34 mouse cellular contexts compared by ENCODE assay signal in genomic region chr14:35853254-35853653, GRCm38 (mm10). TPM values are rescaled to one million over a fixed set of nuclear protein-coding genes. Genes with fewer than 3 reads are reported as not detected.
DNase-seq lines count a peak whose midpoint lies in the region; ATAC-seq and TF ChIP-seq lines count a peak whose summit lies in the region.
"Had no signal": no experiment of that assay in that cellular context is flagged by ENCODE, and none has a peak within 500 bp of the region (broad histone marks: within the 10 kb centered on the region; RNA-seq: fewer than 3 reads in every experiment).

No protein-coding gene starts in this region.

- WGBS in heart, adult 2 months = 16% methylated on average over 1 of the region's 1 CpGs
- 6% methylated on average over 1 of the region's 1 CpGs for WGBS in heart, embryonic 13.5 days
- WGBS in heart, embryonic 11.5 days (ENCODE audit: insufficient replicate concordance) = 16% methylated on average over 1 of the region's 1 CpGs
- 22% methylated on average over 1 of the region's 1 CpGs for WGBS in heart, embryonic 15.5 days

- no peak overlapping the region for H3K9ac ChIP-seq in heart, adult 2 months (ENCODE audit: low read depth, low read length)
- H3K9ac ChIP-seq in heart, embryonic 13.5 days = no peak overlapping the region
- no peak overlapping the region for H3K9ac ChIP-seq in heart, embryonic 11.5 days (ENCODE audit: low read depth, low read length)
- H3K9ac ChIP-seq in heart, embryonic 15.5 days = no peak overlapping the region
- H3K9ac ChIP-seq: forebrain, embryonic 13.5 days; hindbrain, embryonic 14.5 days had no signal

- H3K27me3 ChIP-seq in heart, adult 2 months (ENCODE audit: control insufficient read depth, insufficient read depth, low read length) = no peaks in the 10 kb centered on the region
- no peaks in the 10 kb centered on the region for H3K27me3 ChIP-seq in heart, embryonic 13.5 days (replicated peaks)
- no peaks in the 10 kb centered on the region for H3K27me3 ChIP-seq in heart, embryonic 11.5 days (ENCODE audit: control insufficient read depth, insufficient read depth, low read length)
- peaks cover 5% of the 10 kb centered on the region; the same call in 1 of the 2 replicates for H3K27me3 ChIP-seq in heart, embryonic 15.5 days
- H3K27me3 ChIP-seq: CH12.LX; forebrain, embryonic 13.5 days; Patski had no signal

- no peaks in the 10 kb centered on the region for H3K36me3 ChIP-seq in heart, adult 2 months (ENCODE audit: control insufficient read depth, insufficient read depth, low read length)
- H3K36me3 ChIP-seq in heart, embryonic 13.5 days = no peaks in the 10 kb centered on the region
- no peaks in the 10 kb centered on the region for H3K36me3 ChIP-seq in heart, embryonic 11.5 days (ENCODE audit: control insufficient read depth, insufficient read depth, low read length)
- H3K36me3 ChIP-seq in heart, embryonic 15.5 days = no peaks in the 10 kb centered on the region
- H3K36me3 ChIP-seq: forebrain, embryonic 10.5 days; G1E had no signal

- H3K9me3 ChIP-seq in heart, embryonic 13.5 days = no peaks in the 10 kb centered on the region
- no peaks in the 10 kb centered on the region for H3K9me3 ChIP-seq in heart, embryonic 11.5 days (replicated peaks; ENCODE audit: control insufficient read depth, low read length)
- no peaks in the 10 kb centered on the region for H3K9me3 ChIP-seq in heart, embryonic 15.5 days (replicated peaks)
- H3K9me3 ChIP-seq: forebrain, embryonic 10.5 days; forebrain, embryonic 13.5 days had no signal

- ATAC-seq in heart, embryonic 13.5 days (ENCODE audit: extremely low read depth, insufficient number of reproducible peaks, low FRiP score, low TSS enrichment) = peak; percentile 68; the same call in 1 of the 2 replicates
- ATAC-seq in heart, embryonic 11.5 days (replicated peaks; ENCODE audit: insufficient number of reproducible peaks, low FRiP score, low TSS enrichment) = no peak
- peak; percentile 77 for ATAC-seq in heart, embryonic 15.5 days (replicated peaks; ENCODE audit: insufficient number of reproducible peaks, insufficient read depth, low FRiP score, low read depth)
- ATAC-seq: forebrain, embryonic 13.5 days; forebrain, embryonic 16.5 days; hindbrain, postnatal 0 days; inflammation-experienced regulatory T-cells, adult 6 months; intestine, embryonic 16.5 days; Patski had no signal

- no peak for TF ChIP-seq POLR2A in heart, adult 2 months (IDR thresholded peaks at IDR 0.05; ENCODE audit: insufficient read depth, low read depth, low read length)

- intact Hi-C loops in heart, adult 2 months (cut with DNase I) = loop anchor here (10.0 kb wide), 1 partner anchor 122 kb away; no protein-coding TSS in a partner anchor
- intact Hi-C loops in heart, postnatal 10 days (cut with DNase I) = no loop called here

- DNase-seq in heart, adult 8-10 months (ENCODE audit: low spot score) = peak; percentile 41
- no peak for DNase-seq in heart, adult 2 months
- peak; percentile 43 to 55 for DNase-seq in heart, postnatal 10 days
- no peak for DNase-seq in thymus, postnatal 0 days (ENCODE audit: low spot score)
- no peak for DNase-seq in lung, postnatal 4 days
- DNase-seq: adrenal gland, adult 2 months; adrenal gland, postnatal 25 days; B cell, adult 2 months; cerebellum, adult 18-20 months; cerebellum, adult 9-10 months; cerebellum, postnatal 14 days; gastrocnemius, adult 2 months; gastrocnemius, postnatal 14 days; kidney, adult 18-20 months; kidney, adult 9 months had no signal

- no peak for TF ChIP-seq CTCF in heart, adult 2 months (IDR thresholded peaks at IDR 0.05)

- no peak overlapping the region for H3K4me3 ChIP-seq in heart, adult 2 months
- H3K4me3 ChIP-seq in heart, embryonic 13.5 days = no peak overlapping the region
- H3K4me3 ChIP-seq in heart, embryonic 11.5 days (ENCODE audit: low read depth, low read length) = no peak overlapping the region
- no peak overlapping the region for H3K4me3 ChIP-seq in heart, embryonic 15.5 days
- H3K4me3 ChIP-seq: forebrain, embryonic 10.5 days; forebrain, embryonic 13.5 days; gastrocnemius, adult 2 months had no signal

- TF ChIP-seq EP300 in heart, adult 2 months (IDR thresholded peaks at IDR 0.05; ENCODE audit: insufficient read depth, low read depth, low read length) = no peak

- H3K4me2 ChIP-seq in heart, embryonic 13.5 days = 0 out of 2 replicates have a peak overlapping the region, but pooled peaks have one; percentile 5
- H3K4me2 ChIP-seq in heart, embryonic 11.5 days = no peak overlapping the region
- peak overlapping the region; percentile 20; the same call in 1 of the 2 replicates for H3K4me2 ChIP-seq in heart, embryonic 15.5 days
- H3K4me2 ChIP-seq: forebrain, embryonic 13.5 days; hindbrain, embryonic 14.5 days had no signal

- no peaks in the 10 kb centered on the region for H3K79me2 ChIP-seq in heart, adult 2 months (replicated peaks; ENCODE audit: control insufficient read depth, insufficient read depth, low read length)

- no peaks in the 10 kb centered on the region; the same call in 1 of the 2 replicates for H3K4me1 ChIP-seq in heart, adult 2 months (ENCODE audit: control insufficient read depth, insufficient read depth, low read length)
- peaks cover 27% of the 10 kb centered on the region for H3K4me1 ChIP-seq in heart, embryonic 13.5 days
- 0 out of 2 replicates have a peak, but pooled peaks cover 3% of the 10 kb centered on the region for H3K4me1 ChIP-seq in heart, embryonic 11.5 days (ENCODE audit: control insufficient read depth, insufficient read depth, low read length)
- H3K4me1 ChIP-seq in heart, embryonic 15.5 days (replicated peaks) = peaks cover 22% of the 10 kb centered on the region
- H3K4me1 ChIP-seq: forebrain, embryonic 10.5 days; forebrain, embryonic 13.5 days had no signal

- no peak overlapping the region for H3K27ac ChIP-seq in heart, adult 2 months
- peak overlapping the region; percentile 78 for H3K27ac ChIP-seq in heart, embryonic 13.5 days (replicated peaks)
- H3K27ac ChIP-seq in heart, embryonic 11.5 days (ENCODE audit: low read depth, low read length) = no peak overlapping the region; the same call in 1 of the 2 replicates
- peak overlapping the region; percentile 75 for H3K27ac ChIP-seq in heart, embryonic 15.5 days
- H3K27ac ChIP-seq: forebrain, embryonic 10.5 days; forebrain, embryonic 13.5 days; gastrocnemius, adult 2 months; hindbrain, embryonic 14.5 days; hindbrain, postnatal 0 days had no signal

RNA-seq across cellular contexts. Expression of gene 4930596D02Rik, which starts 41.5 kb away (rescaled TPM):
- not detected for total RNA-seq in heart, adult 8-10 months (2022)
- total RNA-seq in heart, adult 2 months (2021) = not detected
- not detected in 2 replicates for polyA plus RNA-seq in heart, adult 2 months (2012; rRNA removed)
- polyA plus RNA-seq in heart, embryonic 13.5 days (2015; fragmentation: Nextera tagmentation; extraction: Ambion mirVana) = not detected in 2 replicates
- not detected in 2 replicates for polyA plus RNA-seq in heart, embryonic 11.5 days (2014; fragmentation: Nextera tagmentation; extraction: Ambion mirVana)
- polyA plus RNA-seq in heart, embryonic 15.5 days (2015; fragmentation: Nextera tagmentation; extraction: Ambion mirVana) = not detected in 2 replicates
- total RNA-seq in heart, postnatal 10 days (2021) = not detected
- polyA plus RNA-seq in thymus, postnatal 0 days (2015; fragmentation: Nextera tagmentation; extraction: Ambion mirVana) = not detected in 2 replicates
- total RNA-seq: adrenal gland, adult 2 months; adrenal gland, postnatal 25 days; CH12.LX; gastrocnemius, adult 2 months; gastrocnemius, postnatal 14 days; gastrocnemius, postnatal 4 days; heart, postnatal 14 days; hindbrain, postnatal 0 days had no signal
- polyA plus RNA-seq: adrenal gland, adult 2 months; embryonic facial prominence, embryonic 11.5 days; embryonic facial prominence, embryonic 14.5 days; forebrain, embryonic 10.5 days; forebrain, embryonic 13.5 days; forebrain, embryonic 16.5 days; G1E; hindbrain, embryonic 11.5 days; hindbrain, embryonic 14.5 days; hindbrain, postnatal 0 days; inflammation-experienced regulatory T-cells, adult 6 months; intestine, embryonic 16.5 days; kidney, embryonic 16.5 days; Patski had no signal

Comparison
In these comparisons a context has a peak if more than half of its experiments do, and no peak if none do; other contexts are left out.
1. DNase-seq: peak in heart, adult 8-10 months (single experiment) and heart, postnatal 10 days (2 of 2); none in heart, adult 2 months (0 of 2), thymus, postnatal 0 days (single experiment) and lung, postnatal 4 days (0 of 2).
2. H3K27ac ChIP-seq: peak in heart, embryonic 13.5 days (single experiment) and heart, embryonic 15.5 days (single experiment); none in heart, adult 2 months (single experiment) and heart, embryonic 11.5 days (single experiment).